Mouse (Mus musculus) brain, embryonic 14.5 days (tissue): ENCODE results near the gene Col23a1.

Source experiments
- CTCF ChIP-seq: fragments of 200-500 bp; IDR thresholded peaks from 2 replicates; pipeline ENCODE4 v1.5.1; 2012; ENCODE audit warnings: inconsistent platforms, mild to moderate bottlenecking, moderate library complexity, borderline replicate concordance; ENCODE audit not compliant: insufficient read depth, insufficient read length; ENCODE audit errors: extremely low read depth
- POLR2A ChIP-seq: fragments of 200-500 bp; IDR thresholded peaks from 2 replicates; pipeline ENCODE4 v1.6.1; 2012; ENCODE audit warnings: mild to moderate bottlenecking, inconsistent platforms, borderline replicate concordance; ENCODE audit not compliant: poor library complexity, insufficient read depth, insufficient read length, severe bottlenecking; ENCODE audit errors: extremely low read depth

DNA sequence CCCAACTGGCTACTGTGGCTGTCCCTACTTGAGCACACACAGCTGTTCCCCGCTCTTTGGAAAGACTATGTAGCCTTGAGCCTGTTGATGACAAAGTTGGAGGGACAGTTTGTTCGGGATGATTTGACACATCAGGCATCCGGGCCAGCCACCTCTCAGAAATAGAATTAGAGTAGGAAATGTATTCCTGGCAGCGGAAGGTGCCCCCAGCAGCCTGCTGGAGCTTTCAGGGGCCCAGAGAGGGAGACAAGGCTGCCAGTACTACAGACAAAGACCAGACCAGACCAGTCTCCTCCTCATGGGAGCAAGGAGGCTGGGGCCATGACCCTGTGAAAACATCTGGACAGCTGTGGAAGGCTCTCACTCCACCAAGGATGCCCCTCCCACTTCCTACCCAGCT is 53.6 kb downstream of the Col23a1 start:
- TF ChIP-seq CTCF (no peak), POLR2A (no peak)
